Mouse (Mus musculus) heart, embryonic 10.5 days (tissue): Measurements from ENCODE around the gene Ube2h. TPM values are rescaled to one million over a fixed set of nuclear protein-coding genes. Genes with fewer than 3 reads are reported as not detected.
"Not testable (repeated sequence)": the region's sequence is repeated elsewhere in the genome, so short reads cannot be mapped to it uniquely, and the experiment has no call there.

Source experiments
- DNase-seq: peaks from one replicate; pipeline ENCODE4 v3.0.0-alpha.2; 2017; ENCODE audit warnings: low spot score
- H3K27ac ChIP-seq: fragments of 300-500 bp; sonication (generic); 2 replicates; pipeline ENCODE4 v1.5.1; 2016; ENCODE audit warnings: mild to moderate bottlenecking
- H3K27me3 ChIP-seq: fragments of 300-500 bp; sonication (generic); 2 replicates; pipeline ENCODE4 v1.6.1; 2016; ENCODE audit warnings: mild to moderate bottlenecking; ENCODE audit not compliant: poor library complexity, insufficient read depth, severe bottlenecking
- H3K36me3 ChIP-seq: fragments of 300-500 bp; sonication (generic); 2 replicates; pipeline ENCODE4 v1.6.1; 2016; ENCODE audit warnings: mild to moderate bottlenecking, moderate library complexity
- H3K4me1 ChIP-seq: fragments of 300-500 bp; sonication (generic); 2 replicates; pipeline ENCODE4 v1.6.1; 2016; ENCODE audit warnings: mild to moderate bottlenecking
- H3K4me3 ChIP-seq: fragments of 300-500 bp; sonication (generic); 2 replicates; pipeline ENCODE4 v1.5.1; 2016; ENCODE audit warnings: mild to moderate bottlenecking, moderate library complexity
- H3K9me3 ChIP-seq: fragments of 300-500 bp; sonication (generic); 2 replicates; pipeline ENCODE4 v1.6.1; 2016; ENCODE audit warnings: mild to moderate bottlenecking, moderate library complexity
- WGBS: fragments of 180-500 bp; shearing (Covaris S2); methylation state at CpG from one replicate; pipeline ENCODE4 v1.1.7; 2016; 5-methylcytosine and 5-hydroxymethylcytosine counted together
- polyA plus RNA-seq: library from polyadenylated mRNA; unstranded; fragments of >200 nt; fragmentation: Nextera tagmentation; extraction: Ambion mirVana; gene quantifications from 2 replicates; pipeline ENCODE4 v1.2.1, GENCODE M21; 2016

The Ube2h gene
- polyA plus RNA-seq, 1 experiment from 2014 or later, result 51.7 TPM

- Histone ChIP-seq H3K4me3 (peak overlapping the region; percentile 50), H3K36me3 (no peaks in the 10 kb centered on the region), H3K27ac (peak overlapping the region; percentile 59), H3K9me3 (peaks cover 2% of the 10 kb centered on the region; the same call in 1 of the 2 replicates), H3K4me1 (peaks cover 10% of the 10 kb centered on the region), H3K27me3 (no peaks in the 10 kb centered on the region)
- peak; percentile 88 for DNase-seq
- WGBS, result 7% methylated on average over 30 of the region's 30 CpGs
Measured at GRCm38 (mm10) chr6:30205587-30206202, 98.6 kb downstream of the Ube2h start.

- not testable (repeated sequence) for H3K36me3 ChIP-seq, DNase-seq, H3K9me3 ChIP-seq, H3K27me3 ChIP-seq, H3K4me3 ChIP-seq
- Histone ChIP-seq H3K27ac (0 out of 2 replicates have a peak overlapping the region, but pooled peaks have one; percentile 64), H3K4me1 (peaks cover 10% of the 10 kb centered on the region)
- WGBS, result 82% methylated on average over 5 of the region's 6 CpGs
Measured at GRCm38 (mm10) chr6:30205180-30205538, 99.2 kb downstream of the Ube2h start.

GRCm38 (mm10) chr6:30204383-30205179 is 99.8 kb downstream of the Ube2h start:
- Histone ChIP-seq H3K36me3 (no peaks in the 10 kb centered on the region), H3K27ac (0 out of 2 replicates have a peak overlapping the region, but pooled peaks have one; percentile 64), H3K4me3 (no peak overlapping the region), H3K9me3 (peaks cover 2% of the 10 kb centered on the region; the same call in 1 of the 2 replicates), H3K4me1 (peaks cover 10% of the 10 kb centered on the region), H3K27me3 (no peaks in the 10 kb centered on the region)
- DNase-seq, result no peak
- WGBS, result 65% methylated on average over 20 of the region's 20 CpGs

- Histone ChIP-seq H3K27ac (no peak overlapping the region), H3K9me3 (no peaks in the 10 kb centered on the region), H3K4me3 (no peak overlapping the region), H3K4me1 (0 out of 2 replicates have a peak, but pooled peaks cover 4% of the 10 kb centered on the region), H3K27me3 (peaks cover 8% of the 10 kb centered on the region; the same call in 1 of the 2 replicates), H3K36me3 (no peaks in the 10 kb centered on the region)
- 77% methylated on average over 8 of the region's 8 CpGs for WGBS
- no peak for DNase-seq
Measured at GRCm38 (mm10) chr6:30196143-30196542, 108.2 kb downstream of the Ube2h start.

GRCm38 (mm10) chr6:30195656-30196055 is 108.7 kb downstream of the Ube2h start:
- 0 out of 2 replicates have a peak, but pooled peaks cover 4% of the 10 kb centered on the region for H3K4me1 ChIP-seq

GRCm38 (mm10) chr6:30183624-30184023 is 120.7 kb downstream of the Ube2h start:
- peaks cover 5% of the 10 kb centered on the region; the same call in 1 of the 2 replicates for H3K9me3 ChIP-seq
- peaks cover 16% of the 10 kb centered on the region for H3K4me1 ChIP-seq
- H3K36me3 ChIP-seq, result no peaks in the 10 kb centered on the region
- DNase-seq, result no peak
- no peak overlapping the region for H3K4me3 ChIP-seq
- peaks cover 63% of the 10 kb centered on the region for H3K27me3 ChIP-seq
- WGBS, result 74% methylated on average over 4 of the region's 4 CpGs
- H3K27ac ChIP-seq, result no peak overlapping the region

More at GRCm38 (mm10) chr6:30195656-30196055, 108.7 kb downstream of the Ube2h start:
- DNase-seq, result no peak
- Histone ChIP-seq H3K4me3 (no peak overlapping the region), H3K36me3 (no peaks in the 10 kb centered on the region), H3K27ac (no peak overlapping the region), H3K9me3 (no peaks in the 10 kb centered on the region), H3K27me3 (peaks cover 8% of the 10 kb centered on the region; the same call in 1 of the 2 replicates)
- WGBS, result 72% methylated on average over 11 of the region's 11 CpGs

- Histone ChIP-seq H3K27ac (no peak overlapping the region), H3K4me3 (no peak overlapping the region), H3K9me3 (peaks cover 5% of the 10 kb centered on the region; the same call in 1 of the 2 replicates), H3K4me1 (peaks cover 22% of the 10 kb centered on the region), H3K36me3 (no peaks in the 10 kb centered on the region), H3K27me3 (peaks cover 78% of the 10 kb centered on the region)
- DNase-seq, result no peak
- WGBS, result 72% methylated on average over 6 of the region's 6 CpGs
Measured at GRCm38 (mm10) chr6:30182038-30182437, 122.3 kb downstream of the Ube2h start.

GRCm38 (mm10) chr6:30180321-30180720 is 124.0 kb downstream of the Ube2h start:
- WGBS, result 20% methylated on average over 2 of the region's 2 CpGs
- Histone ChIP-seq H3K9me3 (peaks cover 5% of the 10 kb centered on the region; the same call in 1 of the 2 replicates), H3K4me1 (peaks cover 36% of the 10 kb centered on the region), H3K27me3 (peaks cover 91% of the 10 kb centered on the region), H3K36me3 (no peaks in the 10 kb centered on the region), H3K27ac (no peak overlapping the region), H3K4me3 (no peak overlapping the region)
- no peak for DNase-seq

- Histone ChIP-seq H3K36me3 (no peaks in the 10 kb centered on the region), H3K27ac (no peak overlapping the region), H3K4me3 (no peak overlapping the region), H3K9me3 (peaks cover 5% of the 10 kb centered on the region; the same call in 1 of the 2 replicates), H3K27me3 (peaks cover 94% of the 10 kb centered on the region), H3K4me1 (peaks cover 48% of the 10 kb centered on the region)
- 17% methylated on average over 11 of the region's 11 CpGs for WGBS
- DNase-seq, result no peak
Measured at GRCm38 (mm10) chr6:30179046-30179445, 125.3 kb downstream of the Ube2h start.

- Histone ChIP-seq H3K27ac (no peak overlapping the region), H3K36me3 (no peaks in the 10 kb centered on the region), H3K9me3 (peaks cover under 1% of the 10 kb centered on the region; the same call in 1 of the 2 replicates), H3K4me3 (peak overlapping the region; percentile 12; the same call in 1 of the 2 replicates), H3K27me3 (peaks cover 98% of the 10 kb centered on the region), H3K4me1 (peaks cover 58% of the 10 kb centered on the region)
- DNase-seq, result no peak
- 2% methylated on average over 27 of the region's 27 CpGs for WGBS
Measured at GRCm38 (mm10) chr6:30178023-30178639, 126.2 kb downstream of the Ube2h start.

GRCm38 (mm10) chr6:30177305-30177704 is 127.0 kb downstream of the Ube2h start:
- no peak overlapping the region for H3K4me3 ChIP-seq
- no peak overlapping the region for H3K27ac ChIP-seq
- H3K4me1 ChIP-seq, result peaks cover 64% of the 10 kb centered on the region
- peaks cover 100% of the 10 kb centered on the region for H3K27me3 ChIP-seq
- H3K36me3 ChIP-seq, result no peaks in the 10 kb centered on the region
- no peak for DNase-seq
- H3K9me3 ChIP-seq, result no peaks in the 10 kb centered on the region
- WGBS, result 1% methylated on average over 14 of the region's 14 CpGs

- Histone ChIP-seq H3K4me1 (peaks cover 68% of the 10 kb centered on the region), H3K4me3 (peak overlapping the region; percentile 57), H3K27ac (no peak overlapping the region), H3K9me3 (no peaks in the 10 kb centered on the region), H3K36me3 (no peaks in the 10 kb centered on the region), H3K27me3 (peaks cover 100% of the 10 kb centered on the region)
- DNase-seq, result no peak
- 7% methylated on average over 12 of the region's 12 CpGs for WGBS
Measured at GRCm38 (mm10) chr6:30176496-30176895, 127.8 kb downstream of the Ube2h start.
